Mouse (Mus musculus) brown adipose tissue, adult 24 weeks (tissue): Measurements from ENCODE around the gene Chst8. TPM values are rescaled to one million over a fixed set of nuclear protein-coding genes. Genes with fewer than 3 reads are reported as not detected.

Experiments used
- H3K27ac ChIP-seq: fragments of 200-500 bp; replicated peaks from 2 replicates; pipeline ENCODE4 v1.5.1; 2012; ENCODE audit warnings: low read depth, mild to moderate bottlenecking, low read length
- H3K4me1 ChIP-seq: fragments of 200-500 bp; 2 replicates; pipeline ENCODE4 v1.6.1; 2012; ENCODE audit warnings: low read length, mixed read lengths; ENCODE audit not compliant: control insufficient read depth, insufficient read depth, insufficient read length
- H3K4me3 ChIP-seq: fragments of 200-500 bp; 2 replicates; pipeline ENCODE4 v1.5.1; 2012; ENCODE audit warnings: low read depth, mild to moderate bottlenecking, low read length, moderate library complexity; ENCODE audit not compliant: insufficient read depth
- polyA plus RNA-seq: library from polyadenylated mRNA; stranded (reverse); fragments of >200 nt; gene quantifications from 2 replicates; pipeline ENCODE4 v1.2.4, GENCODE M21; 2012; ENCODE audit not compliant: missing spikeins, insufficient read depth, insufficient read length

Chst8 gene
- polyA plus RNA-seq, 1 experiment = 2.0 TPM

DNA sequence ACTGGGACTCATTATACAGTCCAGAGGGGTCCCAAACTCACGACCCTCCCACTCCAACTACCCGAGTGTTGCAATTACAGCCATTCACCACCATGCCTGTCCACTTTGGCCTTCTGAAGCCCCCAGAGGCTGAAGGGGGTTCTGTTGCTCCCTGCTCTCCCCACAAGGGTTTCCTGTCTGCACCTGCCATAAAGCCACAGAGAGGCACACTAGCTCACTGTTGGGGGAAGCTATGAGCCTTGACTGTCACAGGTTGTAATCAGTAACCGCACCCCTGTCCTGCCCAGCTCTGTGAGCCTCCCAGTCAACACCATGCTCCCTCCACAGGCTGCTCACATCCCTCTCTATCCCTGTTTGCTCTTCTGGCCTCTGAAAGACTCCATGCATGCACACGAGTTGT is 64.0 kb downstream of the Chst8 start:
- Histone ChIP-seq H3K27ac (no peak overlapping the region), H3K4me3 (no peak overlapping the region), H3K4me1 (peaks cover 11% of the 10 kb centered on the region)

DNA sequence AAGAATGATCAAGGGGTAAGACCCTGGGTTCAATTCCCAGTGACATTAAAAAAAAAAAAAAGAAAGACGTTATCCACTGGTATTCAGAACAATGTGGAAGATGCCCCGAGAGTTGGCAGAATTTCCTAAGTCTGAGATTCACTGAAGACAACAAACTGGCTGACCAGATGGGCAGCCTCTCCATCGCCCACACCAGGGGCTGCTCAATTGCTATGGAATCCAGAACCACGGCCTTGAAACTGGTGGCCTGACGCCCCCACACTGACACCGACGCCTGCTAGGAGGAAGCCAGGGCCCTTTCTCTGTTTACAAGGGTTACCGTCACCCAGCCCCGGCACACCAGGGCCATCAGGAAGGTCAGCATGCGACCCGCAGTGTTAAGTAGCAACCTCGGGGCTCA is 64.8 kb downstream of the Chst8 start:
- no peak overlapping the region for H3K4me3 ChIP-seq
- peaks cover 7% of the 10 kb centered on the region for H3K4me1 ChIP-seq
- H3K27ac ChIP-seq = no peak overlapping the region

DNA sequence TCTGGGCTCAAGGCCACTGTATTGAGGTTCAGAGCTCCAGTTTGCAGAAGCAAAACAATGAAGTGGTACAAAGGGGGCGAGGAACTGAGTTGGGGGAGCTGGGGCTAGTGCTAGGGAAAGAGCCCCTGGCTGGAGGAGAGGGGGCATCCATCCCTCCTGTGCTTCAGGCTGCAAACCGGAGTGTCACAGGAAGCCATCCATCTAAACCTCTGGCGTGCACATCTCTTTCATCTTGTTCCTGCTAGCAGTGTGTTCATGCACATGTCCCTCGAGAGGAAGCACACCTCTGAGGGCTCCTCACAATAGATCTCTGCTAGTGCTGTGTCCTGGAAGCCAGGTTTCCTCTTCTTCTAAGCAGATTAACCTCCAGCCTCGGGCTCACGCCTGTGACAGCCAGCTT is 65.9 kb downstream of the Chst8 start:
- Histone ChIP-seq H3K4me3 (no peak overlapping the region), H3K27ac (no peak overlapping the region), H3K4me1 (peaks cover 3% of the 10 kb centered on the region; the same call in 1 of the 2 replicates)

DNA sequence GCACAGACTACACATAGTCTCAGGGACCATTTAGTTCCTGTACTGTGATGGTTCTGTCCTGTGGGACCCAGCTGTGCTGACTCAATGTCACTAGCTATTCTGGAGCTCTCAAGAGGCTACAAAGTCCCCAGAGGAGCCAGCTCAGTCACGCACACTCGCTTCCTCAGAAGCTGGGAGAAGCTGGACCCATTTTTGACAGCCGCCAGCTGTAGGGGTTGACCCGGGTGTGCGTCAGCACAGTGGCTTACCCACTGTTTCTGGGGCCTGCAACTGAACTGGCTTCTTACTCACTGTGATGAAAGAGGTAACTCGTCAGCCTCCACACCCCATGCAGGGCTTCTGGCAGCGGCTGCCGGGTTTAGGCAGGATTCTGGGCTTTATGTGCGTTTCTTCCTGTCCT is 66.3 kb downstream of the Chst8 start:
- H3K4me3 ChIP-seq = no peak overlapping the region
- H3K4me1 ChIP-seq = peaks cover 3% of the 10 kb centered on the region; the same call in 1 of the 2 replicates
- H3K27ac ChIP-seq = no peak overlapping the region

DNA sequence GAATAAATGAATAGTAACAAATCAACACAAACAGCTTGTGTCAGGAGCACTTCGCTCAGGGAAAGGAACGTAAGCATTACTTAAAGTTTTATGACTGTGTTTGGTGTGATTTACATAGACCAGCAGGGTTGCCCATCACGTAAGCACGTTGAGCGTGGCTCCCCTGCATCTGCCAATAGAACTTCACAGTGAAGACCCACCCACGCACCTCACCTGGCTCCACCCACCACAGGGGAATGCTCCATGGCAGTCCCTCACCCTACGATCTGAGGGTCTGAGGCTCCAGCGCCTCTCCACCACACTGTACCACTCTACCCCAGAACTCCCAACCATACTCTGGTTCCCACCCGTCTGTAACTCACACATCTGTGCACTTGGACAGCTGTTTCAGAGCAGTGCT is 67.1 kb downstream of the Chst8 start:
- Histone ChIP-seq H3K4me1 (peaks cover 3% of the 10 kb centered on the region; the same call in 1 of the 2 replicates), H3K4me3 (no peak overlapping the region), H3K27ac (no peak overlapping the region)

DNA sequence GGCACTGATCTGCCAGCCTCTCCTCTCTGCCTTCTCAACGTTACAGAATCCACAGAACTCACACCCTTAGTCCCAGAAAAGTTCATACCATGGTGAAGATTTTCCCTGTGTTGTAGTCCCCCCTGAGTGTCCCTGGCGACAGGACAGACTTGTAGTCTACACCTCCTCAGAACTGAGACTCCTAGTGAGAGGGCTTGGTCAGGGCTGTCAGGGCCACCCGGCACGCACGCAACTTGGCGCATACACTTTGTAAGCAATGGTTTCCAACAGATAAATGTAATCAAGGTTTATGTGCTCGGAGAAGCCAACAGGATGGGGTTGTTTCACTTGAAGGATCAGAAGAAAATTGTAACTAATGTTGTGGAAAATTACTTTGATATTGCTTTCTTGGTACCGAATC is 67.5 kb downstream of the Chst8 start:
- peaks cover 3% of the 10 kb centered on the region; the same call in 1 of the 2 replicates for H3K4me1 ChIP-seq
- no peak overlapping the region for H3K4me3 ChIP-seq
- no peak overlapping the region for H3K27ac ChIP-seq

DNA sequence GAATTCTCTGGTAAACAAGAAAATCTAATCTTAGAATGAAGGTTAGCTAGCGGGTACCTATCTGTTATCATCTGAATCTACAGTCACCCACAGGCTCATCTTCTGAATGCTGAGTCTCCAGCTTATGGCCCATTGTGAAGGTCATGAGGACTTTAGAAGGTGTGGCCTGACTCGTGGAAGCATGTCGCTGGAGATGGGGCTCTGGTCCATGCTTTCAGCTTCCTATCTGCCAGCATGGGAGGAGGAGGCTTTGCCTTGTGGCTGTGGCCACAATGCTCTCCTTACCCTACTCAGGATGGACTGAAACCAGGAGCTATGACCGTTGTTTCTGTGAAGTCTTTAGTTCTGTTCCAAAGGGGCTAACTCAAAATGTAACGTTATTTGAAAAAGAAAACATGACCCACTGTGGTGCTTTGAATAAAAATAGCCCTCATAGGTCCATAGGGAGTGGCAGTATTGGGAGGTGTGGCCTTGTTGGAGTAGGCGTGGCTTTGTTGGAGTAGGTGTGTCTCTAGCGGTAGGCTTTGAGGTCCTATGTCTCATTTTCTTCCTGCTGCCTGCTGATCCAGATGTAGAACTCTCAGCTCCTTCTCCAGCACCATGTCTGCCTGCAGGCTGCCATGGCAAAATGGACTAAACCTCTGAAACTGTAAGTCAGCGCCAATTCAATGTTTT is 69.0 kb downstream of the Chst8 start:
- no peak overlapping the region for H3K27ac ChIP-seq
- H3K4me3 ChIP-seq = no peak overlapping the region
- peaks cover 3% of the 10 kb centered on the region; the same call in 1 of the 2 replicates for H3K4me1 ChIP-seq

DNA sequence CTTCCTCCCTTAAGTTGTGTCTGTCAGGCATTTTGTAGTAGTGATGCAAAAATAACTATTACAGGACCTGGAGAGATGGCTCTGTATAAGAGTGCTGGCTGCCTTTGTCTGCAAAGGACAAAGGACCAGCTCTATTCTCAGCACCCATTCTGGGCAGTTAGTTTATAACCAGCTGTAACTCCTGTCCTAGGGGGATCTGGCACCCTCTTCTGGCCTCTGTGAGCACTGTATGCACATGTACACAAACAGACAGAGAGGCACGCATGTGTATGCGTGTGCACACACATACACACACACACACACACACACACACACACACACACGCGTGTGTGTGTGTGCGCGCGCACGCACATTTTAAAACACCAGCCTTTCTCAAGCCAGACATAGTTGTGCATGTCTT is 73.1 kb downstream of the Chst8 start:
- no peak overlapping the region for H3K4me3 ChIP-seq
- H3K27ac ChIP-seq = no peak overlapping the region
- H3K4me1 ChIP-seq = no peaks in the 10 kb centered on the region

DNA sequence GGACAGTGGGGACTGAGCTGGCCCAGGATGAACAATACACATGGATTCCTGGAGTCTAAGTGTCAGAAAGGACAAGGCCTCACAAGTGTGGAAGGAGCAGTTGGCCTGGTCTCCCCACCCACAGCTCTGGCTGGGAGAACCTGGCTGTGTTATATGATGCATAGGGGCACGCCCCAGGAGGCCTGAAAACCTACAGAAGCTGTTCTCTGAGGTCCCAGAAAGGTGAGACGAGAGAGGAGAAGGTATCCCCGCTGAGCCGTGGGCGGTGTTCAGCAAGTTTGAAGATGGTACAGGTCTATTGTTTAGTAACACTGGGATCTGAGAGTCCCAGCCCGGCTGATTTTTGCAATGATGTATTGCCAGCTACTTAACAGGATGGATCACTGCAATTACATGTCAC is 75.3 kb downstream of the Chst8 start:
- Histone ChIP-seq H3K27ac (no peak overlapping the region), H3K4me3 (no peak overlapping the region)

DNA sequence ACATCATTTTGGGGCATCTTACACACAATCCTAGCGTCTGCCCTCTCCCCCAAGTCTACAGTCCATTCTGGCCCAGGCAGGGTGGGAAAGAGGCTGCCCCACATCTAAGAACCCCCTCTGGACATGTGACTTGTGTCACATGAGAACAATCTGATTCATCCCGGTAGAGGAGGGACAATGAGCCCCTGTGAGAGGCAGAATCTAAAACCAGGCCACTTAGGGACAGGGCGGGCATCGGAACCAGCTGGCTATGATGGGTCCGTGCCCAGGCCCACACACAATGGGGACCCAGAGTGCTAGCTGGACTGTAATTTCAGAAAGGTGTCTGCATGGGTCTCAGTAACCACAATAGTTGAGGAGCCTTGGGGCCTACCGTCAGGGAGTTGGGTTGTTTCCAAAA is 78.2 kb downstream of the Chst8 start:
- Histone ChIP-seq H3K4me1 (no peaks in the 10 kb centered on the region), H3K27ac (no peak overlapping the region), H3K4me3 (no peak overlapping the region)

More for the DNA sequence above, 75.3 kb downstream of the Chst8 start:
- H3K4me1 ChIP-seq = no peaks in the 10 kb centered on the region

DNA sequence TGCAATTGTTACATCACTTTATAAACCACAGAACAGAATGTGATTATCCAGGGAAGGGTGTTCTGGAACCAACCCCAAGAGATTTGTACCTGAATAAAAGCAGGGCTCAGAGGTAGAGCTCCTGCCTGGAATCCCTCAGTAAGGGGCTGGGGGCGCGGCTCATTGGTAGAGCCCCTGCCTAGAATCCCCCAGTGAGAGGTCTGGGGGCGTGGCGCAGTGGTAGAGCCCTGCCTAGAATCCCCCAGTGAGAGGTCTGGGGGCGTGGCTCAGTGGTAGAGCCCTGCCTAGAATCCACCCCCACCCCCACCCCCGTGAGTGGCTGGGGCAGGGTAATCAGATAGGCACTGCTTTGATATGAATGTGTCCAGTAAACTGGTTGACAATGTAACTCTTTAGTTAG is 83.6 kb downstream of the Chst8 start:
- Histone ChIP-seq H3K27ac (no peak overlapping the region), H3K4me1 (no peaks in the 10 kb centered on the region), H3K4me3 (no peak overlapping the region)

DNA sequence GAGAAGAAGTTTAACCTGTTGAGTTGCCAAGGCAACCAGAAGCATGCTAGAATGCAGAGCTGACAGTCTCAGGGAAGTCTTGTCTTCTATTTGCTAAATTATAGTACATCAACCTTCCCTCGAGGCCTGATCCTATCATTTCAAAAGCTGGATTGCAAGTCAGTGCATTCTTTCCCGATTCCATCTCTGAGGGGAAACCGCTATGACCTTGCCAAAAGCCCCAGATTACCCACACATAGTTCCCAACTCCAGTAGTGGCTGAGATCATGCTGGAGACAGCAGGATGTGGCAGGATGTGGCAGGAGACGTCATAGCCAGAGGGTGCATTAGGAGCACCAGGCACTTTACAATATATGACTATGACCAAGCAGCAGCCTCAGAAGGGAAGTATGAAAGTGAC is 87.3 kb downstream of the Chst8 start:
- H3K4me1 ChIP-seq = no peaks in the 10 kb centered on the region
- H3K4me3 ChIP-seq = no peak overlapping the region
- no peak overlapping the region for H3K27ac ChIP-seq

DNA sequence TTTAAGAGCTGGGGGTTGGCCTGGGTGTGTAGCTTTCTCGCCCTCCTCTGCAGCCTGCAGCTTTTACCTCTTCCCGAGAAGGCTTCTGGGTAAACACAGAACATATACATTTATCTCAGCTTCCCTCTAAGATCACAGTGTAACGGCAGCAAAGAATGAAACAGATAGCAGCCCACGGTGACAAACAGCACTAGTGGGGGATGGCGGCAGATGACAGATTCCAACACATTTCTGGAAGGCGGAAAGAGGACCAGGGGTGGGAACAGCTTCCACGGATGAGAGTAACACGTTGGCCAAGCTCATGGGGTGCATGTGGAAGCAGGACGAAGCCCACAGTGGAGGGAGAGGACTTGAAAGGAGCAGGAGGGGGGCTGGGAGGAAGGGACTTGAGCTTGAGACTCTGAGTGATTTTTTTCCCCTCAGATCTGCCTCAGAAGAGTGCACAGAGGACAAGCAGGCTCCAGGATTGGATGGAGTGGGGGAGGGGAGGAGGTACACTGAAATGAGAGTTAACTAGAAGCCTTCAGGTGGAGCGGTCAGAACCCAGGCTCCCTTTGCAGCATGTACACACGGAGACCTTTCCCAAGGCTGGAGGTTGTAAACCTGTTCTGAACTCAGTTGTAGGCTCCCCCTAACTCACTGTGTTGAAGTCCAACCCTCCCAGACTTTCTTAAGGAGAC is 89.8 kb downstream of the Chst8 start:
- H3K4me1 ChIP-seq = no peaks in the 10 kb centered on the region
- no peak overlapping the region for H3K4me3 ChIP-seq
- H3K27ac ChIP-seq = no peak overlapping the region

DNA sequence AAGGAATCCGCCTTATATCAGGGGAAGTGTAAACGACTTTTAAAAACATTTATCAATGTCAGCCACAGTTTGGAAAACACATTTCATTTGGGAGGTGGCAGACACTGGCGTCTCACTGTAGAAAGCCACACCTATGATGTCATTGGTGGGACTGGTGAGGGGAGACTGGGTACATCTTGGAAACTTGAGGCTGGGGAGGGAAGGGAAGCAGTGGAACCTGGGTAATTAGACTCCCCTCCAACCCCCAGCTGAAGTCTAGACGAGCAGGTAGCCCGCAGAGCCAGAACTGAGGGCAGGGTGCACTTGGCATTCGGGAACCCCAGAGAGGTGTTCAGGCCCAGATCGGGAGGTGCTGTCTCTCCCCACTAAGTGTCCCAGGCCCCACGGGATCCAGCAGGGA is 90.4 kb downstream of the Chst8 start:
- Histone ChIP-seq H3K4me1 (no peaks in the 10 kb centered on the region), H3K27ac (no peak overlapping the region), H3K4me3 (no peak overlapping the region)

DNA sequence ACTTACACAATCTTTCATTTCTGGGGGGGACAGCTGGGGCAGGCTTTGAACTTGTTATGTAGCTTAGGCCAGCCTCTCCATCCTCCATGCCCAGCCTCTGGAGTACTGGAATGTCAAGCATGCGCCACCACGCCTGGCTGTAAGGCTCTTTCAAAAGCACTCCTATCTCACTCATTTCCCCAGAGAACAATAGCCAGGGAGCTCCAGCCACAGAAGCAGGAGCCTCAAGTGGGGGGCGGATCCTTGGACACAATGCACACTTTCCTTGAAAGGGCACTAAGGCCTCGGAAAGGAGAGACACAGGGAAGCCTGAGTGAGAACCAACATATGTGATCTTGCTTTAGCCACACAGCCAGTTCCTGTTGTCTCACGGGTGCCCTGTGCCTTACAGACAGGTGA is 90.9 kb downstream of the Chst8 start:
- no peak overlapping the region for H3K27ac ChIP-seq

More for the DNA sequence above, 90.9 kb downstream of the Chst8 start:
- H3K4me1 ChIP-seq = no peaks in the 10 kb centered on the region
- no peak overlapping the region for H3K4me3 ChIP-seq
